Mouse (Mus musculus): ENCODE data around the gene Zfp30.

DNA sequence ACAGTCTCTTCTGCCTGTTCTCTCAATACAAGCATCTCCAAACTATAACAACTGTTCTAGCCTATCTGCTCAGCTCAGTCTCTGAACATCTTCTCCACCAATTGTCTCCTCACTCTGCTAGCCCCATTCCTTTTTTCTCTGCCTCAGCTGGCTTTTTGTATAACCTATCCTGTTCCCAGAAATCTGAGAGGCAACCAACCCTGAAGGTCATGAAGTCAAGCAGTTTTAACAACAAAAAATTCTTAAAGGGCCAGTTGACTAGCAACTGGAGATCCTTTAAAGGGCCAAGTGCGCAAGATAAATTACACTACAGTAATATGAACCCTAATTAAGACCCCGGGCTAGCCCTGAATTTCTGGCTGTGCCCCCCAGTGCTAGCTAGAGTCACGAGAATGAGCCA is 9.4 kb upstream of the Zfp30 start:
- no peak for TF ChIP-seq POLR2A (IDR thresholded peaks at IDR 0.05; ENCODE audit: insufficient read depth, low read length)
- TF ChIP-seq CTCF (IDR thresholded peaks at IDR 0.05; ENCODE audit: low read depth, low read length) = no peak

Data from ES-Bruce4 (cell line).